Mouse (Mus musculus) intestine, embryonic 16.5 days (tissue): ENCODE measurements at regions not wholly inside any gene's neighbourhood (a gene's known extent, or its start where the extent isn't known, plus 50 kb on each side); places are given as distances from the start of the nearest gene placed in this dataset.

Experiments used
- ATAC-seq: fragments of 200-750 bp; cut with Nextera tagmentation; 2 replicates; pipeline ENCODE4 v1.8.0; 2017; ENCODE audit warnings: moderate TSS enrichment, moderate library complexity
- H3K27ac ChIP-seq: fragments of 300-500 bp; sonication (generic); 2 replicates; pipeline ENCODE4 v1.5.1; 2014; ENCODE audit warnings: mild to moderate bottlenecking, low read length
- H3K27me3 ChIP-seq: fragments of 300-500 bp; sonication (generic); replicated peaks from 2 replicates; pipeline ENCODE4 v1.6.1; 2014; ENCODE audit warnings: low read length, control low read depth, mixed read lengths; ENCODE audit not compliant: control insufficient read depth, insufficient read depth
- H3K36me3 ChIP-seq: fragments of 300-500 bp; sonication (generic); 2 replicates; pipeline ENCODE4 v1.6.1; 2014; ENCODE audit warnings: low read length, control low read depth; ENCODE audit not compliant: control insufficient read depth, insufficient read depth
- H3K4me1 ChIP-seq: fragments of 300-500 bp; sonication (generic); 2 replicates; pipeline ENCODE4 v1.6.1; 2014; ENCODE audit warnings: low read length, control low read depth, mixed read lengths; ENCODE audit not compliant: control insufficient read depth, insufficient read depth
- H3K4me2 ChIP-seq: fragments of 300-500 bp; sonication (generic); 2 replicates; pipeline ENCODE4 v1.6.1; 2014; ENCODE audit warnings: low read depth, low read length, control low read depth
- H3K4me3 ChIP-seq: fragments of 300-500 bp; sonication (generic); 2 replicates; pipeline ENCODE4 v1.5.1; 2014; ENCODE audit warnings: mild to moderate bottlenecking, low read length
- H3K9ac ChIP-seq: fragments of 300-500 bp; sonication (generic); 2 replicates; pipeline ENCODE4 v1.6.1; 2014; ENCODE audit warnings: low read depth, low read length
- H3K9me3 ChIP-seq: fragments of 300-500 bp; sonication (generic); 2 replicates; pipeline ENCODE4 v1.6.1; 2016; ENCODE audit warnings: low read length, control low read depth; ENCODE audit not compliant: control insufficient read depth
- WGBS: fragments of 180-500 bp; shearing (Covaris S2); extraction: QIAGEN DNeasy Blood & Tissue Kit; methylation state at CpG from one replicate; pipeline ENCODE4 v1.1.7; 2014; 5-methylcytosine and 5-hydroxymethylcytosine counted together

- no peak for ATAC-seq
- H3K27me3 ChIP-seq: no peaks in the 10 kb centered on the region
- H3K4me2 ChIP-seq: no peak overlapping the region
- no peaks in the 10 kb centered on the region for H3K9me3 ChIP-seq
- H3K9ac ChIP-seq: no peak overlapping the region
- no peak overlapping the region for H3K27ac ChIP-seq
- H3K4me3 ChIP-seq: no peak overlapping the region
- no peaks in the 10 kb centered on the region for H3K36me3 ChIP-seq
- no peaks in the 10 kb centered on the region for H3K4me1 ChIP-seq
Measured at GRCm38 (mm10) chr1:94582526-94582925, 530.2 kb upstream of the Pdcd1 start.

- Histone ChIP-seq H3K4me2 (no peak overlapping the region), H3K9ac (no peak overlapping the region), H3K9me3 (no peaks in the 10 kb centered on the region), H3K4me3 (no peak overlapping the region), H3K27ac (no peak overlapping the region), H3K27me3 (no peaks in the 10 kb centered on the region), H3K36me3 (no peaks in the 10 kb centered on the region), H3K4me1 (no peaks in the 10 kb centered on the region)
- no peak for ATAC-seq
- 48% methylated on average over 4 of the region's 4 CpGs for WGBS
Measured at GRCm38 (mm10) chr1:94581650-94582405, 529.5 kb upstream of the Pdcd1 start.

GRCm38 (mm10) chr1:94532773-94533541 is 480.6 kb upstream of the Pdcd1 start:
- no peak overlapping the region for H3K9ac ChIP-seq
- no peaks in the 10 kb centered on the region for H3K9me3 ChIP-seq
- no peaks in the 10 kb centered on the region for H3K36me3 ChIP-seq
- no peak overlapping the region for H3K27ac ChIP-seq
- no peaks in the 10 kb centered on the region for H3K27me3 ChIP-seq
- 79% methylated on average over 4 of the region's 4 CpGs for WGBS
- ATAC-seq: no peak
- no peak overlapping the region for H3K4me2 ChIP-seq
- no peak overlapping the region for H3K4me3 ChIP-seq
- H3K4me1 ChIP-seq: no peaks in the 10 kb centered on the region

- Histone ChIP-seq H3K27me3 (no peaks in the 10 kb centered on the region), H3K4me2 (no peak overlapping the region), H3K36me3 (no peaks in the 10 kb centered on the region), H3K9ac (no peak overlapping the region), H3K4me3 (no peak overlapping the region), H3K4me1 (no peaks in the 10 kb centered on the region), H3K27ac (no peak overlapping the region), H3K9me3 (no peaks in the 10 kb centered on the region)
- ATAC-seq: no peak
- WGBS: 35% methylated on average over 4 of the region's 4 CpGs
Measured at GRCm38 (mm10) chr1:94504080-94504520, 451.7 kb upstream of the Pdcd1 start.

- H3K4me3 ChIP-seq: no peak overlapping the region
- no peak overlapping the region for H3K9ac ChIP-seq
- H3K9me3 ChIP-seq: no peaks in the 10 kb centered on the region
- H3K27ac ChIP-seq: no peak overlapping the region
- no peaks in the 10 kb centered on the region for H3K27me3 ChIP-seq
- no peaks in the 10 kb centered on the region for H3K36me3 ChIP-seq
- no peaks in the 10 kb centered on the region for H3K4me1 ChIP-seq
- no peak overlapping the region for H3K4me2 ChIP-seq
- WGBS: 62% methylated on average over 6 of the region's 6 CpGs
- no peak for ATAC-seq
Measured at GRCm38 (mm10) chr1:94503379-94504079, 451.2 kb upstream of the Pdcd1 start.

GRCm38 (mm10) chr1:94502066-94502861 is 449.9 kb upstream of the Pdcd1 start:
- Histone ChIP-seq H3K4me3 (no peak overlapping the region), H3K36me3 (no peaks in the 10 kb centered on the region), H3K27ac (no peak overlapping the region), H3K27me3 (no peaks in the 10 kb centered on the region), H3K4me1 (no peaks in the 10 kb centered on the region), H3K9me3 (no peaks in the 10 kb centered on the region), H3K4me2 (no peak overlapping the region), H3K9ac (no peak overlapping the region)
- no peak for ATAC-seq
- 38% methylated on average over 6 of the region's 6 CpGs for WGBS

- Histone ChIP-seq H3K4me2 (no peak overlapping the region), H3K4me1 (no peaks in the 10 kb centered on the region), H3K27me3 (no peaks in the 10 kb centered on the region), H3K4me3 (no peak overlapping the region), H3K9me3 (no peaks in the 10 kb centered on the region), H3K9ac (no peak overlapping the region), H3K36me3 (no peaks in the 10 kb centered on the region), H3K27ac (no peak overlapping the region)
- ATAC-seq: no peak
- 88% methylated on average over 2 of the region's 2 CpGs for WGBS
Measured at GRCm38 (mm10) chr1:94496992-94497391, 444.6 kb upstream of the Pdcd1 start.

- H3K36me3 ChIP-seq: no peaks in the 10 kb centered on the region
- H3K9me3 ChIP-seq: no peaks in the 10 kb centered on the region
- no peak overlapping the region for H3K9ac ChIP-seq
- H3K4me2 ChIP-seq: no peak overlapping the region
- H3K27me3 ChIP-seq: no peaks in the 10 kb centered on the region
- ATAC-seq: no peak
- no peak overlapping the region for H3K27ac ChIP-seq
- no peak overlapping the region for H3K4me3 ChIP-seq
- no peaks in the 10 kb centered on the region for H3K4me1 ChIP-seq
- WGBS: 86% methylated on average over 3 of the region's 3 CpGs
Measured at GRCm38 (mm10) chr1:94496341-94496740, 444.0 kb upstream of the Pdcd1 start.

GRCm38 (mm10) chr1:94487062-94487461 is 434.7 kb upstream of the Pdcd1 start:
- 74% methylated on average over 3 of the region's 3 CpGs for WGBS

More at GRCm38 (mm10) chr1:94487062-94487461, 434.7 kb upstream of the Pdcd1 start:
- H3K9me3 ChIP-seq: no peaks in the 10 kb centered on the region
- no peak overlapping the region for H3K27ac ChIP-seq
- no peak for ATAC-seq
- H3K27me3 ChIP-seq: no peaks in the 10 kb centered on the region
- H3K4me2 ChIP-seq: no peak overlapping the region
- no peaks in the 10 kb centered on the region for H3K4me1 ChIP-seq
- H3K4me3 ChIP-seq: no peak overlapping the region
- H3K9ac ChIP-seq: no peak overlapping the region
- no peaks in the 10 kb centered on the region for H3K36me3 ChIP-seq
